Mouse (Mus musculus) CH12.LX (cell line): ENCODE results near the gene Gm20388. TPM values are rescaled to one million over a fixed set of nuclear protein-coding genes. Genes with fewer than 3 reads are reported as not detected.
A peak's percentile ranks its signal among the peaks of the same experiment; 100 is the strongest.

Experiments
- DNase-seq: peaks from one replicate; pipeline ENCODE4 v3.0.0-alpha.2; 2013; ENCODE audit errors: extremely low read depth
- H3K27ac ChIP-seq: 2 replicates; pipeline ENCODE4 v1.5.1; 2012; ENCODE audit warnings: low read depth, mild to moderate bottlenecking, control low read depth, moderate library complexity; ENCODE audit not compliant: insufficient read depth
- H3K27me3 ChIP-seq: replicated peaks from 2 replicates; pipeline ENCODE3; 2012; ENCODE audit warnings: inconsistent platforms
- H3K36me3 ChIP-seq, 2 experiments: replicated peaks in 1 of 2; 2 replicates each; pipeline versions ENCODE3 to v1.6.1; 2012; ENCODE audit warnings: inconsistent platforms in 1 of 2, low read length in 1 of 2, mild to moderate bottlenecking in 1 of 2, mixed read lengths in 1 of 2, moderate library complexity in 1 of 2; ENCODE audit not compliant: control insufficient read depth in 1 of 2, insufficient read depth in 1 of 2
- H3K4me1 ChIP-seq, 2 experiments: 2 replicates each; pipeline ENCODE4 v1.6.1; 2012; ENCODE audit warnings: inconsistent platforms in 1 of 2, moderate library complexity in 1 of 2; ENCODE audit not compliant: insufficient read depth in 2 of 2, control insufficient read depth in 1 of 2
- H3K4me2 ChIP-seq: 2 replicates; pipeline ENCODE4 v1.6.1; 2012; ENCODE audit warnings: low read depth, mild to moderate bottlenecking, control low read depth; ENCODE audit not compliant: poor library complexity, insufficient read depth, severe bottlenecking
- H3K4me3 ChIP-seq, 3 experiments: fragments of 150-350 bp in 1 of 3; sonication (generic) in 1 of 3; replicated peaks in 1 of 3; 2 replicates each; pipeline versions ENCODE3 to v1.5.1; 2011 to 2012; ENCODE audit warnings: low read depth in 2 of 3, low read length in 2 of 3, mild to moderate bottlenecking in 2 of 3, moderate library complexity in 2 of 3, control low read depth in 1 of 3, improper control_type of control experiment in 1 of 3, inconsistent platforms in 1 of 3, mixed read lengths in 1 of 3; ENCODE audit not compliant: poor library complexity in 1 of 3
- H3K79me2 ChIP-seq: replicated peaks from 2 replicates; pipeline ENCODE4 v1.6.1; 2012; ENCODE audit warnings: mild to moderate bottlenecking, moderate library complexity; ENCODE audit not compliant: control insufficient read depth, poor library complexity, insufficient read depth, severe bottlenecking; ENCODE audit errors: extremely low read depth
- H3K9ac ChIP-seq: 2 replicates; pipeline ENCODE4 v1.6.1; 2012; ENCODE audit warnings: low read depth, mild to moderate bottlenecking, control low read depth, moderate library complexity; ENCODE audit not compliant: insufficient read depth
- H3K9me3 ChIP-seq: replicated peaks from 2 replicates; pipeline ENCODE3; 2012; ENCODE audit warnings: low read length, inconsistent platforms, mixed read lengths
- BHLHE40 ChIP-seq: IDR thresholded peaks from 2 replicates; pipeline ENCODE4 v1.6.1; 2011; ENCODE audit warnings: mild to moderate bottlenecking, low read depth, low read length, improper control_type of control experiment
- CHD1 ChIP-seq: IDR thresholded peaks from 2 replicates; pipeline ENCODE4 v1.6.1; 2012; ENCODE audit warnings: low read depth, low read length, improper control_type of control experiment, inconsistent platforms
- CHD2 ChIP-seq: IDR thresholded peaks from 2 replicates; pipeline ENCODE4 v1.6.1; 2011; ENCODE audit warnings: low read length, improper control_type of control experiment
- CTCF ChIP-seq, 2 experiments: IDR thresholded peaks in 1 of 2; conservative IDR thresholded peaks in 1 of 2; 2 replicates each; pipeline ENCODE4 v1.5.1; 2011 to 2012; ENCODE audit warnings: low read depth in 2 of 2, low read length in 2 of 2, improper control_type of control experiment in 1 of 2, inconsistent platforms in 1 of 2, mild to moderate bottlenecking in 1 of 2, moderate library complexity in 1 of 2
- E2F4 ChIP-seq: IDR thresholded peaks from 2 replicates; pipeline ENCODE4 v1.6.1; 2011; ENCODE audit warnings: low read depth, low read length, improper control_type of control experiment; ENCODE audit not compliant: insufficient replicate concordance
- ELF1 ChIP-seq: IDR thresholded peaks from 2 replicates; pipeline ENCODE4 v1.6.1; 2014; ENCODE audit warnings: low read depth, mild to moderate bottlenecking, inconsistent platforms, low read length, improper control_type of control experiment
- EP300 ChIP-seq: IDR thresholded peaks from 2 replicates; pipeline ENCODE4 v1.6.1; 2011; ENCODE audit warnings: low read length, improper control_type of control experiment
- ETS1 ChIP-seq: conservative IDR thresholded peaks from 2 replicates; pipeline ENCODE4 v1.6.1; 2012; ENCODE audit warnings: low read depth, mild to moderate bottlenecking, inconsistent platforms, low read length, improper control_type of control experiment, moderate library complexity
- GABPA ChIP-seq: IDR thresholded peaks from 2 replicates; pipeline ENCODE4 v1.6.1; 2012; ENCODE audit warnings: low read depth, low read length, improper control_type of control experiment, inconsistent platforms; ENCODE audit not compliant: insufficient replicate concordance
- IRF4 ChIP-seq: IDR thresholded peaks from 2 replicates; pipeline ENCODE4 v1.6.1; 2014; ENCODE audit warnings: low read depth, mild to moderate bottlenecking, inconsistent platforms, low read length, improper control_type of control experiment
- MAX ChIP-seq: IDR thresholded peaks from 2 replicates; pipeline ENCODE4 v1.6.1; 2011; ENCODE audit warnings: low read length, improper control_type of control experiment
- MXI1 ChIP-seq: IDR thresholded peaks from 2 replicates; pipeline ENCODE4 v1.6.1; 2011; ENCODE audit warnings: mild to moderate bottlenecking, low read depth, low read length, improper control_type of control experiment
- MYC ChIP-seq: IDR thresholded peaks from 2 replicates; pipeline ENCODE4 v1.6.1; 2011; ENCODE audit warnings: low read depth, mild to moderate bottlenecking, improper control_type of control experiment, low read length
- NELFE ChIP-seq: IDR thresholded peaks from 2 replicates; pipeline ENCODE4 v1.6.1; 2011; ENCODE audit warnings: low read depth, low read length, improper control_type of control experiment
- PAX5 ChIP-seq: IDR thresholded peaks from 2 replicates; pipeline ENCODE4 v1.6.1; 2012; ENCODE audit warnings: low read length, inconsistent platforms, mixed read lengths
- POLR2A ChIP-seq: IDR thresholded peaks from 2 replicates; pipeline ENCODE4 v1.6.1; 2011; ENCODE audit warnings: low read depth, mild to moderate bottlenecking, improper control_type of control experiment, low read length
- RAD21 ChIP-seq: IDR thresholded peaks from 2 replicates; pipeline ENCODE4 v1.6.1; 2011; ENCODE audit warnings: low read depth, mild to moderate bottlenecking, low read length, improper control_type of control experiment, moderate library complexity
- SIN3A ChIP-seq: IDR thresholded peaks from 2 replicates; pipeline ENCODE4 v1.6.1; 2012; ENCODE audit warnings: low read length, improper control_type of control experiment, inconsistent platforms
- TBP ChIP-seq: conservative IDR thresholded peaks from 2 replicates; pipeline ENCODE4 v1.6.1; 2011; ENCODE audit warnings: low read depth, low read length, improper control_type of control experiment
- TCF12 ChIP-seq: IDR thresholded peaks from 2 replicates; pipeline ENCODE4 v1.6.1; 2014; ENCODE audit warnings: low read depth, mild to moderate bottlenecking, inconsistent platforms, low read length, improper control_type of control experiment
- UBTF ChIP-seq: IDR thresholded peaks from 2 replicates; pipeline ENCODE4 v1.6.1; 2012; ENCODE audit warnings: low read depth, mild to moderate bottlenecking, inconsistent platforms, low read length, improper control_type of control experiment, moderate library complexity
- ZC3H11A ChIP-seq: IDR thresholded peaks from 2 replicates; pipeline ENCODE4 v1.6.1; 2012; ENCODE audit warnings: low read depth, mild to moderate bottlenecking, inconsistent platforms, low read length, improper control_type of control experiment
- ZKSCAN1 ChIP-seq: IDR thresholded peaks from 2 replicates; pipeline ENCODE4 v1.6.1; 2012; ENCODE audit warnings: low read depth, inconsistent platforms, low read length, improper control_type of control experiment, borderline replicate concordance
- dilution Hi-C: fragments of 300-500 bp; cut with MboI; formaldehyde crosslinking; loops from 2 replicates; pipeline ENCODE4 v1.14.3; 2020; ENCODE audit warnings: low sequenced_read_pairs; ENCODE audit not compliant: extremely low pct_unique_long_range_greater_than_20kb, extremely low pct_ligation_motif_present
- in situ Hi-C: fragments of 300-500 bp; cut with MboI; formaldehyde crosslinking; loops from 3 replicates; pipeline ENCODE4 v1.14.3; 2019; ENCODE audit warnings: low sequenced_read_pairs, low pct_ligation_motif_present, low pct_unique_long_range_greater_than_20kb, mixed read lengths
- polyA plus RNA-seq: library from polyadenylated mRNA; unstranded; fragments of >175 nt; gene quantifications from 2 replicates; pipeline ENCODE4 v1.2.1, GENCODE M21; 2012; ENCODE audit warnings: low read depth; ENCODE audit not compliant: insufficient read length
- total RNA-seq, 2 experiments: library from RNA; depleted of rRNA; stranded (reverse); fragments of 300-350 nt in 1 of 2; fragments of >200 nt in 1 of 2; gene quantifications; 2 replicates each; pipeline ENCODE4 v1.2.3; 2012 to 2014

Gene Gm20388
- total and polyA plus RNA-seq, 3 experiments: 14.8 to 26.3 (median 22.2) TPM

DNA sequence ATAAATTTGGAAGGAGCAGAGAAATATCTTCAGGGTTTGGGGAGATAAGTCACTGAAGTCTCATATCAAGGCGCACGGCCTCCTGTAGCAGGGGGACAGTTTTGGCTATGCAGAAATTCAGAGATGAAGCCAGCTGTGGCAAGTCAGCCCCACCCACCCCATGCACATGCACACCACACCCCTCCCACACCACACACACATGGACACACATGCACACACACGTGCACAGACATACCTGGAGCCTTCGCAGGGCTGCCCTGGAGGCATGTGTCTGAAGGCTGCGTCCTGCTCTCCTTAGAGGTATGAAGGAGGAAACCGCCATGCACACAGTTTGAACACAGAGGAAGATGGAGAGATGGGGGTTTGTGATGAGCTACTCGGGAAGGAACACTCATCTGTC is 2849.5 kb downstream of the Gm20388 start:
- H3K9ac ChIP-seq: peak overlapping the region; percentile 77; the same call in 1 of the 2 replicates
- in situ Hi-C loops (no loop called here), dilution Hi-C loops (no loop called here)
- DNase-seq: peak; percentile 53
- H3K36me3 ChIP-seq: peaks cover 0 to 13% of the 10 kb centered on the region in 2 experiments
- TF ChIP-seq MAX (no peak), MYC (peak; percentile 50; the same call in 1 of the 2 replicates), BHLHE40 (peak; percentile 92), EP300 (no peak), MXI1 (0 out of 2 replicates have a peak, but pooled peaks have one; percentile 54), ELF1 (no peak), CHD1 (no peak), UBTF (no peak), TBP (no peak), E2F4 (no peak), POLR2A (no peak; the same call in 1 of the 2 replicates), ETS1 (peak; percentile 16), CTCF (conservative IDR thresholded peaks at IDR 0.05 in 1 of 2, IDR thresholded peaks at IDR 0.05 in 1 of 2; ENCODE audit: low read depth in 2 of 2, low read length in 2 of 2) (no peak), ZC3H11A (no peak), TCF12 (peak; percentile 5; the same call in 1 of the 2 replicates)
- H3K4me2 ChIP-seq: peak overlapping the region; percentile 71; the same call in 1 of the 2 replicates
- no peaks in the 10 kb centered on the region for H3K27me3 ChIP-seq
- no peaks in the 10 kb centered on the region; the same call in 1 of the 2 replicates for H3K79me2 ChIP-seq
- H3K4me1 ChIP-seq: peaks cover 38 to 78% of the 10 kb centered on the region in 2 experiments
- no peaks in the 10 kb centered on the region for H3K9me3 ChIP-seq
- H3K27ac ChIP-seq: peak overlapping the region; percentile 59
- peak overlapping the region; percentile 13 to 66 (median 34) for H3K4me3 ChIP-seq

DNA sequence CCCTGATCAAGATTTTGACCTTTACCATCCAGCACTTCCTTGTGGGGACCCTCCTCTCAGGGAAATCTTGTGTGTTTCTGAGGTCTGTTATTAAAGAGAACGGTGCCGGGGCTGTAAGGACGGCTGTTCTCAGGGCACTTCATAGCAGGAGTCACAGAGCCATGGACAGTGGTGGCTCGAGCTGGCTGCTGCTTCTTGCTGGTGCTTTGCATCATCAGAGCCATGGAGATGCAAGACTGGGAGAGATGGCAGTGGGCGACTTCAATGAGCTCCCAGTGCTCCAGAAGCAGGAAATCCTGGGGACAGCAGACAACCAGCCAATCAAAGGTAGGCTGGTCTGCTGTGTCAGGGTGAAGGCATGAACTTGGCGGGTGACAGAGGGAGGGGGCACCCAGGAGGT is 2850.5 kb downstream of the Gm20388 start:
- no peaks in the 10 kb centered on the region for H3K9me3 ChIP-seq
- H3K27ac ChIP-seq: peak overlapping the region; percentile 53
- H3K79me2 ChIP-seq: no peaks in the 10 kb centered on the region; the same call in 1 of the 2 replicates
- peaks cover 0 to 13% of the 10 kb centered on the region in 2 experiments for H3K36me3 ChIP-seq
- peak overlapping the region; percentile 77 for H3K9ac ChIP-seq
- DNase-seq: no peak
- peaks cover 37 to 77% of the 10 kb centered on the region in 2 experiments for H3K4me1 ChIP-seq
- in situ Hi-C loops (no loop called here), dilution Hi-C loops (no loop called here)
- H3K4me3 ChIP-seq: peak overlapping the region in 2 of 3 experiments; percentile 15 to 66
- H3K4me2 ChIP-seq: peak overlapping the region; percentile 71
- no peaks in the 10 kb centered on the region for H3K27me3 ChIP-seq
- TF ChIP-seq ZKSCAN1: no peak
- no peak for TF ChIP-seq E2F4
- TF ChIP-seq CHD1: no peak; the same call in 1 of the 2 replicates
- no peak for TF ChIP-seq TCF12
- no peak for TF ChIP-seq IRF4
- no peak; the same call in 1 of the 2 replicates for TF ChIP-seq NELFE
- no peak for TF ChIP-seq GABPA
- no peak for TF ChIP-seq MAX
- peak; percentile 16; the same call in 1 of the 2 replicates for TF ChIP-seq MXI1
- no peak for TF ChIP-seq CHD2
- no peak for TF ChIP-seq RAD21
- no peak for TF ChIP-seq ELF1
- TF ChIP-seq SIN3A: no peak
- TF ChIP-seq PAX5: no peak
- 0 out of 2 replicates have a peak, but pooled peaks have one; percentile 11 for TF ChIP-seq BHLHE40
